Mouse (Mus musculus) ES-E14 (cell line): ENCODE data around the gene Rpl37.

Experiments used
- CHD2 ChIP-seq: IDR thresholded peaks from 2 replicates; pipeline ENCODE4 v1.6.1; 2014; ENCODE audit warnings: mild to moderate bottlenecking, low read depth, low read length, inconsistent platforms
- HCFC1 ChIP-seq: IDR thresholded peaks from 2 replicates; pipeline ENCODE4 v1.6.1; 2012; ENCODE audit warnings: low read length, inconsistent platforms, borderline replicate concordance; ENCODE audit not compliant: insufficient read depth
- MAFK ChIP-seq: IDR thresholded peaks from 2 replicates; pipeline ENCODE4 v1.6.1; 2014; ENCODE audit warnings: mild to moderate bottlenecking, low read depth, low read length, inconsistent platforms; ENCODE audit not compliant: insufficient read depth
- ZC3H11A ChIP-seq: IDR thresholded peaks from 2 replicates; pipeline ENCODE4 v1.6.1; 2012; ENCODE audit warnings: low read depth, mild to moderate bottlenecking, inconsistent platforms, low read length, borderline replicate concordance

GRCm38 (mm10) chr15:5128176-5128940 lies 11.9 kb downstream of the Rpl37 start:
- TF ChIP-seq CHD2, result no peak
- TF ChIP-seq ZC3H11A, result no peak
- no peak for TF ChIP-seq HCFC1
- TF ChIP-seq MAFK, result no peak
